Mouse (Mus musculus): Measurements from ENCODE around the gene Nsmce1.

The Nsmce1 gene

DNA sequence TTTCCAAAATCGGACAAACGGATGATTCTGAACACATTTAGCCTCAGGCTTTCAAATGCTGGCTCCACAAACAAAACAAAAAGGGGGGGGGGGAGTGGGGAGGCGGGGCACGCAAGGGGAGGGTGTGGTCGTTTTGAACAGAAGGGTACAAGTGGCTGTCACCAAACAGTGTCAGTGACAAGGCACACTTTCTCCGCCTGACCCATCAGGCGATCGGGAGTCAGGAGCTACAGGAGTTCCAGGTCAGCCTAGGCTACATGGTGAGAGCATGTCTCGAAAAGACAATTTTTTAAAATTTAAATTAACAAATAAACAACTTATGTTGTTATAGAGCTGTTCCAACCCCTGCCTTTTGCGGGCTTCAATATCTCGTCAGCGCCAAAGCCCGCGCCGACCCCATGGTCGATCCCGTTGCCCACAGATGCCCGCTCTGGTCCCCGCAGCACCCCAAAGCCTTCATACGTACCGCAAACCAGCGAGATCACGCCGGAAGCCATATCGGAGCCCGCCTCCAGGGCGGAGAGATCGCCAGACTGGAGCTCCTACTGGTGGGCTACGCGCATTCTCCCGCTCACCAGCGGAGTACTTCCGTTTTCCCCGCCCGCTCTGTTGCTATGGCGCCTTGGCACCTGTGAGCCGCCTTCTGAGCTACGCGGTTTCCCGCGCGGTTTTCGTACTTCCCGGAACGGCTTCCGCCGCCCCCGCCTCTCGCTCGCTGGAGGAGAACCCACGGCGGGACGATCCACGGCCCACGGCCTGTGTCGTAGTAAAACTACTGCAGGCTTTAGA is at the start of gene Nsmce1:
TSS of gene Nsmce1 (minus strand) at position 650 of the 789 bp plus-strand sequence.
- DNase-seq (ENCODE audit: low spot score): peak; percentile 96

DNA sequence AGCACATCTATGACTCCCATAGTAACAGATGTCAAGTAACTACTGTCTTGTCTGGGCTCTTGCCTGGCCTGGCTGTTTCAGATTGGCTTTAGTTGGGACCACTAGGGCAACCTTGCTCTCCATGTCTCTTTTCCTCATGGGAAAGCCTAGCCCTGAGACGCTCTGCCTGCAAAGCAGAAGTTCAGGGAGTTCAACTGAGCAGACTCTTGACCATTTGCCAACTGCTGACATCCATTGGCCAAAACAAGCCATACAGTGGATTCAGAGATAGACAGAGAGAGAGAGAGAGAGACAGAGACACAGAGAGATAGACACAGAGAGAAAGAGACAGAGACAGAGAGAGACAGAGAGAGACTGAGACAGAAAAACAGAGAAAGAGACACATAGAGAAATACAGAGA is 49.6 kb upstream of the Nsmce1 start:
- DNase-seq (ENCODE audit: low spot score): no peak

DNA sequence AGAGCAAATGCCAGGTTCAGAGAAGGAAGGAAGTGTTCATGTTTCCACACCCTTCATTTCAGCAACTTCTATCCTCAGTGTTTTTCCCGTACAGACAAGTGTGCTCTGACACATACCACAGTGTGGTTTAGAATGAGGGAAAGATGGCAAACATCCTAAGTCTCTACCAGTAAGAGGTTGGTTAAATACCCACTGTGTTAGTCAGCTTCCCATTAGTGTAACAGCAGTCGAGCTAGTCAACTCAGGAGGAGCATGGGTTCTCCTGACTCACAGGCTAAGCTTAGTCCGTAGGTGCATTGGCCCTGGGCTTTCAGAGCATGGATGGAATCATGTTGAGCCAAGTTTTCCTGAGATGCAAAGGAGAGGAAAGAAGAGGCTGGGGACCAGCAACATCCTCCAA is 48.0 kb upstream of the Nsmce1 start:
- no peak for DNase-seq (ENCODE audit: low spot score)

DNA sequence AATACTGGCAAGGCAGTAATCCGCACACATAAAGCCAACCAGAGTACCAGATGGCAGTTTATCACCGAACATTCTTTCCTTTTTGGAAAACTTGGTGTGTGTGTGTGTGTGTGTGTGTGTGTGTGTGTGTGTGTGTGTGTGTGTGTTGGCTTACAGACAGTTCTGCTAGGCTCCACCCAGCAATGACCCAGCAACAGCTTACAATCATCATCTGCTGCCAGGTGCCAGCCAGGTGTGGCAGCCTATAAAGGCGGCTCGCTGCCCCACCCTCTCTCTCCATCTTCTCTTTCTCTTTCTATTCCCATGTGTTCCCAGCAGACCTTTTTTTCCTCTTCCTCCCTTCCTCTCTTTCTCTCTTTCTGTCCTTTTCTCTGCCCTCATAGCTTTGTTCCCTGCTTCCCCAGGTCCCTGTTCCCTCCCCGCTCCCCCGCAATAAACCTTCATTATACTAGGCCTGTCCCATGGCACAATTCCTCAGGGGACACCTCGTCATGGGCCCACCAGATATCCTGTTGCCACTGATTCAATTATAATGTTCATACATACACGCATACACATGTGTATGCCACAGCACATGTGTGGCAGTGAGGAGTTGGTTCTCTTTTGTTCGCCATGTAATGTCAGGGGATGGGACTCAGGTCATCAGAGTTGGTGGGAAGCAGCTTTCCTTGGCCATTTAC is 36.6 kb upstream of the Nsmce1 start:
- DNase-seq (ENCODE audit: low spot score): no peak

DNA sequence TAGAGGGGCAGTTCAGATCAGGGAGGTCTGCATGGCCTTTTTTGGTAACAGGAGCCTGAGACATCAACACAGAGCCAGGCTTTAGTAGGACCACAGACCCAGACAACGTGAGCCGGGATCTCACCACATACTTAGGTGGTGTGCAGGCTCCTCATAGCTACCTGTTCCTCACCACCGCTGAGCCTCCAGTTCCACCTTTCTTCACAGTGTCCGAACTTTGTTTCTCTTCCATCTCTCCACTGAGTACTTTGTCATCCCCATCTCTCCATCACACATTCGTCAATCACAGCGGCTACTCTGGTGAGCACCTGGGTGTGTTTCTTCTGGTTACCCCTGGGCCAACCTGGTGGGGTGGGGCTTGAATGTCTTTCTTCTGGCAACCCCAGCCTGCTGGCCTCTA is 35.8 kb upstream of the Nsmce1 start:
- no peak for DNase-seq (ENCODE audit: low spot score)

DNA sequence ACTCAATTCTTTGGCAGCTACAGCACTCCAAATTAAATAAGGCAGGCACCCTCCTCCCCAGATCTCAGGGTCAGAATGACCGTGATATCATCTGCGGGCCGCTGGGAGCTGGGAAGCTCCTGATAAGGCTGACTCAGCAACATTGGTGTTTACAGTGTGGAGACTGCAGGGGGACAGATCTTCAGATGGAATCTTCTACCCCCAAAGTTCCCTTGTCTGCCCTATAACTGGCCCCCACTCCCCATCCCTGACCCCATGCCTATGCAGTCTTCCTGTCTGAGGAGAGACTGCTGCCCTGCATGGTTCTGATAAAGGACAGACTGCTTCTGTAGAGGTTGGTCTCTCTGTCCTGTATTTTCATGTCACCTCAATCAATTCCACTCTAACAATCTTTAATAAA is 31.7 kb upstream of the Nsmce1 start:
- no peak for DNase-seq (ENCODE audit: low spot score)

DNA sequence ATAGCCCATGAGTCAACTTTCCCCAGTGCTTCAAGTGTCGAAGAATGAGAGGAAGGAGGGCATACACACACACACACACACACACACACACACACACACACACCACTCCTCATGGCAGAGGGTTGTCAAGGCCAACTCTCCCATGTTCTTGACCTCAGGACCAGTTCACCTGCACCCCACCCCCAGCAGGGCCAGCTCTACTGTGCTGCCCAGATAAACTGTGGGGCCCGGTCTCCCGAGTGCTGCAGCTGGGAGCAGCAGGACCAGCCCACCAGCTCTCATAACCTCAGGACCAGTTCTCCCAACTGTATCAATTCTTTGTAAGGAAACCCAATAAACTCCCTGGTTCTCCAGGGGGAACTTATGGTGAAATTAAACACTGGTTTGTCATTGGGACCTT is 28.3 kb upstream of the Nsmce1 start:
- no peak for DNase-seq (ENCODE audit: low spot score)

DNA sequence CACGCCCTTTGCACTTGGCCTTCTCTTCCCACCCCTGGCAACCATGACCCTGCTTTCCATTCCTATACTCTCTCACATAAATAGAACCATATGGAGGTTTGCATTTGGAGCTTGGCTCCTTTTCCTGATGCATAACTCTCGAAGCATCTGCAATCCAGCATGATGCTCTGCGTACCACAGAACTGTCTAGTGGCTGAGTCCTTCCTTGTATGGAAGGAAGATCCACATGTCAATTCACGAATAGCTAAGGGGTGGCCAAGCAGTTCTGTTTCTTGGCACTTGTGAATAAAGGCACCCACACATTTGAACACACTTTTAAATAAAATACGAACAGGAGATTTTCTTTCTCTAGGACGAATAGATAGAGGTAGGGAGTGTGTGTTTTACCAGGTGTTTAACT is 26.1 kb upstream of the Nsmce1 start:
- no peak for DNase-seq (ENCODE audit: low spot score)

DNA sequence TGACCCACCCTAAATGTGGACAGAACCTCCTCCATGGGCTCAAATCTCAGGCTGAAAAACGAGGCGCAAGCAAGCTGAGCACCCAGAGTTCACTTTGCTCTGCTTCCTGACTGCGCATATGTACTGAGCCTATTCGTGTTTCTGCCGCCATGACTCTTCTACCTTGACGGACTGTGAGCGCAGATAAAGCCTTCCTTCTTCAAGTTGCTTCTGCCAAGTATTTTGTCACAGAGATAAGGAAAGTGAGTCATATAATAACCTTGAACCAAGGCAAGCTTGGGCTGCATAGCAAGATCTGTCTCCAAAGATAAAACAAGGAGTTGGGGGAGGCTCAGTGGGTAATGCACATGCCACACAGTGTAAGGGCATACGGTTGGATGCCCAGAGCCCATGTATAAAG is 25.3 kb upstream of the Nsmce1 start:
- DNase-seq (ENCODE audit: low spot score): no peak

DNA sequence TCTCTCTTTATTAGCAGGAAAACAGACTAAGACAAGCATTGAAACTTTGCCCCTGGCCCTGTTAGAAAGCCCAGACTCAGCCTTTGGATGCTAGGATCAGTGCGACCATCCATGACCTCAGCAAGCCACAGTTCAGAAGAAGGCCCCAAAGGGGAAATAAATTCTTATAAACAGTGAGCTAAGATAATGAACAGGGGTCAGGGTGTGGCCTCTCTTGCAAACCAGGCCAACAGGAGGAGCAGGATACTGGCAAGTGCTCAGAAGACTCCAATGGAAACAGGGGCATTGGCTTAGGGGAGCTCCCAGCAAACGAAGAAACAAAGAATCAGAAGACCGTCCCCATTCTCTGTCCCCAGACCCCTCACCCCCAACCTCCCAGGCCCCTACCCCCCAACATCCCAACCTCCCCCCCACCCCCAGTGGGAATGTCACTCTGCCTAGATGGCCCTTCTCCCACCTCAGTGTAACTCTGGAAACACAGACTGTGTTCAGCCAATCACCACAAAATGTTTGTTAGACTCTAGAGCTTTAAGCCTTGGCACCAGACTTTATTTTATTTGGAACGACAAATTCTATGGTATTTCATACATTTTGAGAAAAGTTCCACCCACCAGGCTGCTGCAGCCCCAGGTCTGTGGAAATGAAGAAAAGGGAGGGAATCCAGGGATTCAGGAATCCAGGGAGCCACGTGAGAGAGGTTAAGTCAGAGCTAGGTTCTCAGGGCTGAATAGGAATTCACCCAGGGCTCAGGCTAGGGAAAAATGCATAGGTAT is 23.9 kb upstream of the Nsmce1 start:
- no peak for DNase-seq (ENCODE audit: low spot score)

DNA sequence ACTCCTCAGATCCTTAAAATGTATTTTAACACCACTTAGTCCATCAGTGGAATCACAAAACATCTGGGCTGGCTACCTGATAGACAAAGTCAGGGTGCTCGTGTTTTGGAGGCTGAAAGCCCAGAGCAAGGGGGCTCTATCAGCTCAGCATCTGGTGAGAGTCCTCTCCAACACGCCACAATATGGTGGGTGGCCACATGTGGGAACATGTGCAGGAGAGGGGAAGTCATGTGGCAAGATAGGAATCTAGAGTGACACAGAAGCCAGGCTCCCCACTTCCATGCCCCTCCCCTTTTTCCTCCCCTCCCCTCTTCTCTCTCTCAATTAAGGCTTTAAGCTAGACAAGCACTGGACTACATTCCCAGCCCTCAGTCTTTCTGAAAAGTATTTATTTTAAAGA is 20.5 kb upstream of the Nsmce1 start:
- no peak for DNase-seq (ENCODE audit: low spot score)

DNA sequence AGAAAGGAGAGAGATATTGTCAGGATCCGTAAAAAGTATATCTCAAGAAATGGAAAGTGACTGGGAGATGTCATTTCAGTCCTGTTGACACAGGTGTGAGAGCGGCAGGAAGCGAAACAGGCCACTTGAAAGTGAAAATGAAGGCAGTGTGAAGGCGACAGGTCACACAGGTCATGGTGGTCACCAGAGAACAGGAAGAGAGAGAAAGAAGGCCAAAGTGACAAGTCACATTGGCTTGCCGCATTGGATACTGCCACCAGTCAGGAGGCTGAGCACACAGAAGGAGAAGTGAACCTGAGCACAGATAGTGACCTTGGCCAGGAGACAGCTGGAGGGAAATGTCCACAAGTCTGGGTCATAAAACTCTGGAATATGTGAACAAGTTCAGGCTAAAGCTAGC is 20.0 kb upstream of the Nsmce1 start:
- DNase-seq (ENCODE audit: low spot score): no peak

DNA sequence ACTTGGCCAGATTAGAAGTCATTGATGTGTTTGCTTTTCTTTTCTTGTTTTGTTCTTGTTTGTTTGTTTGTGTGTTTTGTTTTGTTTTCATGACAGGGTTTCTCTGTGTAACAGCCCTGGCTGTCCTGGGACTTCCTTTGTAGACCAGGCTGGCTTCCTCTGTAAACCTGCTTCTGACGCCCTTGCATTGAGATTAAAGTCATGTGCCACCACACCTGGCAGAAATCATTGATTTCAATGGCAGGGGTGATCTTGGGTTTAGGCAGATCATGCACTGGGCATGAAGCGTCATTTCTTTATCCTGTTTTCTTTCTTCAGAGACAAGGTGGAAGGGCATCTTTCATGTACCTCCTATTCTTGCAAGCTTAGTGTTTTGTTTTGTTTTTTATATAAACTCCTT is 15.9 kb upstream of the Nsmce1 start:
- no peak for DNase-seq (ENCODE audit: low spot score)

DNA sequence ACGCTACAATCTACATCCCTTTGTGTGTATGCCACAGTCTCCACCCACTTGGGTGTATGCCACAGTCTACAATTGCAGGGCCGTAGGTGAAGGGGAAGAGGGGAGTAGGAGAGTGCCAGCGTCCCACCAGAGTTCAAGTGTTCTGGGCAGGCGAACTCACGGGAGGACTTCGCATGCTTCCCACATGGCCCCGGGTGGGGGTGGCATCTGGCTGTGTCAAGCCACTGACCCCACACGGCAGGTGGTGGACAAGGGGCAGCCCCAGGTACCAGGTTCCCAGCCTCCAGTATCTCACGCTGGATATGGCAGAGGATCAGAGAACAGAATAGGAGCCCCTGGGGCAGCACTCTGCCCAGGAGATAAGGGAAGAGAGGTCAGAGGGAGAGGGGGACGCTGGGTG is 14.2 kb upstream of the Nsmce1 start:
- DNase-seq (ENCODE audit: low spot score): no peak

DNA sequence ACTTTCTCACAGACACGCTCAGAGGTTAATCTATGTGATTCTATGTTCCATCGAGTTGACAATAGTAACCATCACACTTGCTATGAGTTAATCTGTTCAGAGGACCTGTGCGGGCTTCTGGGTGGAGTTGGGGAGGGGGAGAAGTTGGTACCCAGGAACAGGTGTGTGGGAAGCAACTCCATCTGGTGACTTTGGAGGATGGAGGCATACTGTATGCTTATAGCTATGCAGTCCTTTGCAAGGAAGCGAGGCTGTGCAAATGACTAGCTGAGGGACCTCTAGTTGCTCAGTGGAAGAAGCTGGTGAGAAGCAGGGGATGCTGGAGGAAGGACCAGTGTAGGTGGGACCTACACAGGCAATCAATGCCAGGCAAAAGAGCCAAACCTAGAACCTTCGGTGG is 13.2 kb upstream of the Nsmce1 start:
- DNase-seq (ENCODE audit: low spot score): no peak

DNA sequence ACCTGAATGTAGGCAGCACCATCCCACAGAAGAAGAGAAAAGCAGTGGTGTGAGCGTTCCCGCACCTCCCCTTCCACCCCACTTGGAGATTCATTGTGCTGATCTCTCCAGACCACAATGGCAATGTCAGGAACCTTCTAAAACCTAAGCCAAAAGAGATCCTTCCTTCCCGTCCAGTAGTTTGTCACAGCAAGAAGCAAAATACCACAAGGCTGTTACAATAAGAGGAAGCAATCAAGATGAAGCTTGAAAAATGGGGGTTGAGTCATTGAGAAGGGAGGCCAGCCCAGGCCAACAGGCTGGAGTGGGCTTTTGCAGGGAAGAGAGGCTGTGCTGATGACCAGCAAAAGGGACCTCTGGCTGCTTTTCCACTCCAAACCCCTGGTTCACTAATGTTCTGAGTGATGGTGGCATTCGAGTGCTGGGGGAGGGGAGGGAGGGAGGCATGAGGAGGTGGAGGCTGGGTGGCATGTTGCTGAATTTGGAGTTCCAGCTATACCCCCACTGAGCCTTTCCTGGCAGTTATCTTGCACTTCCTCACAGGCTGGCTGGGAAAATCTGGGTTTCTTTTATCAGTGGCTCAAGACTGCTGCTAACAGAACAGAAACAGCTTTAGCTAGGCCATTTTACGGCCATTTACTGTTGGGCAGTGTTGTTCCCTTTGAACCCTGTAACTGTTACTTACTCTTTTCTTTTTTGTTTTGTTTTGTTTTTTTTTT is 12.1 kb upstream of the Nsmce1 start:
- DNase-seq (ENCODE audit: low spot score): no peak

DNA sequence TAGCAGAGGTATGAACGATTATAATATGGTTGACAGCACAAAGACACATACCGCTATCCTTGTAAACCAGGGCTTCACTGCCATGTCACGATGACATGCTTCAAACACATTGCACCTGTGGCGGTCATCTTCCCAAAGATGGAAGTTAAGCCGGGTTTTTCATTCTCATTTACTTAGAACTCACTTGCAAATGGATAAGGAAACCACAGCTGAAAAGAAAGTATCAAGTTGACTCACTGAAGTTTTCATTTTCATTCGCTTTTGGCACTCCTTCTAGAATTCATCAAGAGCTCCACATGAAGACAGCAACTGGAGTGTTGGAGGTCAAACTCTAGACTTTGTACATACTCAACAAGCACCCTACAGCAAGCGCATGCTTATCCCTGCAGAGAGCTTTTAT is 9.5 kb upstream of the Nsmce1 start:
- no peak for DNase-seq (ENCODE audit: low spot score)

DNA sequence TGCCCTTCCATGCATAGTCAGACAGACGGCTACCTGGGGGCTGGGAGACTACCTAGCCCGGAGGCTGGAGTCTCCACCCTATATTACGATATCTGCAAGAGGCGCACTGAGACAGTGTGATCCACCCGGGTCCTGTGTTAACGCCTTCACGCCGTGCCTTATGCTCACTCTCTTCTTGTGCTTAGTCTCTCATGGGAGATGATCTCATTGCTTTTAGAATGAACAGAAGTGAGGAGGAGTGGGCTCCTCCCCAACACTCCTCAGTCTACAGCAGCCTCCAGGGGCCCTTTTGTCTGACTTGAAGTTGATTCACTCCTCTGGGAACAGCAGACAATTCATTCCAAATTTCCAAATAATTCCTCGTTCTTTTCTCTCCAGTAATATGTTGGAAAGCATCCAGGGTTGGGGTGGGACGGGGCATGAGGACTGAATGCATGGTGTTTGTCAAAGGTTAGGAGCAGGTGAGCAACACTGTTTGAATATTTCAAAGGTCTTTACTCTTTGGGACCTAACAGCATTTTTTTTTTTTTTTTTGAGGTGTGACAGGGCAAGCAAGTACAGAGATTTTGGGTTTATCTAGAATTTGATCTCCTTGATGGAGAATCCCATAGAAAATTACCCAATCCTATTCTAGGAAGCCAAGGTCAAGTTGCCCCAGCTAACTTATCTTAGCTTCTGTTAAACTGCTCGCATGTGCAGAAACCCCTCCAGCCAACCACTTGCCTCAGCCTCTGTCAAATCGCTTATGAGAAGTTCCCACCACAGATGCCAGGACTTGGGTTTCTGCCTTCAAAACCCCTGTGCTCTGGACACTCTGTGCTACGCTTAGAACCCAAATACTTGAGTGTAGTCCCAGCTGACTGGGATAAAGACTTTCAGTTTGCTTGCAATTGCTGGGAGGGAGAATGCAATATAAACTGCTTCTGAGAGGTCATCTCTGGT is 8.8 kb upstream of the Nsmce1 start:
- no peak for DNase-seq (ENCODE audit: low spot score)

DNA sequence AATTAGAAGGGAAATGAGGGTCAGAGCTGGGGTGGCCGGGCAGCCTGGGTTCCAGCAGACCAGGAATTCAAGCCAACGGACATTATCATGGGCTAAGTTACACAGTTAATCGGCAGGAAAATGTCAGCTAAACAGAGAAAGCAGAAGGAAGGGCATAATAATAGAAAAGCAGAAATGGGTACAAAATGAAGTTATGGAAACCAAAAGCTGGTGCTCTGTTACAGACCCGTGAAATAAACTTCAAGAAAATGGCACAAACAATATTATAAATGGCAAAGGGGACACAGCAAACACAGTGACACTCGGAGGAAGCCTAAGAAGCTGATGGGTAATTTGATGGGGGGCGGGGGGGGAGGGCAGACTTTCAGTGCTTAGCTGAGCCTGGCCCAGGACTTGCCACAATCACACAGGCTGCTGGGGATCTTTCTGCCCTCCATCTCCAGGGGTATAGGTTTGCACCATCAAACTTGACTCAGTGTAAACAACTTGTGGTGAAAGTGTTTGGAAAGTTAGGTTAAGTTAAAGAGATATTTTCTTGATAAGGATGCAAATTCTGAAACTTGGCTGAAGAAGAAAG is 4.6 kb upstream of the Nsmce1 start:
- DNase-seq (ENCODE audit: low spot score): no peak

DNA sequence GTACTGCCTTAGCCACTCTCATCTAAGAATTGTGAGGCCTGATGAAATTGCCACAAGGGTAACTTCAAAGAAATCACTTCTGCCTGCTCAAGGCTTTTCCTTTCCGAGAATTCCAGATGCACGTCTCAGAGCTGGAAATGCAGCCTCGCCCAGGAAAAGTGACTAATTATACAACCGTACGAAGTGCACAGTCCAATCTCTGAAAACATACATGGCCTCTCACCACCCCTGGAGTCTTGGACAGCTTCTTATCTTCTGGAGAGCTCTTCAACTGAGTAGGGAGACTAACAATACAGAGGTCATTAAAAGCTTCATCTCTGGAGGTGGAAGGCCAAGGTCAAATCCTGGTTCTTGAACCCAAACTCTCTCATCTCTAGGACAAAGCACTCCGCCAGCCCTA is 1.2 kb upstream of the Nsmce1 start:
- no peak for DNase-seq (ENCODE audit: low spot score)

DNA sequence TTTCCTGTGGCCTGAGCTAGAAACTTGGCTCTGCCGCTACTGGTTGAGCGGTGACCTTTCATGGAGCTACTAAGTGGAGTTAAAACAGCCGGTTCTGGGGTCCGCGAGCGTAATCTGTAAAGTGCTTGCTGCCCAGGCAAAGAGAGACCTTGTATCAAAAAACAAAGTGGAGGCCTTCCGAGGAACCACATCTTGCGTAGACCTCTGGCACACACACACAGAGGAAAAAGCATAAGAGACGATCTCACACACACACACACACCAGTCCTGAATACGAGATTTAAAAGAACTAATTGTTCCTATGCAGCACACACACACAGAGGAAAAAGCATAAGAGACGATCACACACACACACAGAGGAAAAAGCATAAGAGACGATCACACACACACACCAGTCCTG is 364 bp upstream of the Nsmce1 start:
- no peak for DNase-seq (ENCODE audit: low spot score)

All from retina, embryonic 14.5 days (tissue).